Mouse (Mus musculus): Measurements from ENCODE around the gene Macc1. TPM values are rescaled to one million over a fixed set of nuclear protein-coding genes. Genes with fewer than 3 reads are reported as not detected.
"Not testable (repeated sequence)": the region's sequence is repeated elsewhere in the genome, so short reads cannot be mapped to it uniquely, and the experiment has no call there.

Macc1 gene
- polyA plus RNA-seq, 1 experiment = 0.05 TPM

DNA sequence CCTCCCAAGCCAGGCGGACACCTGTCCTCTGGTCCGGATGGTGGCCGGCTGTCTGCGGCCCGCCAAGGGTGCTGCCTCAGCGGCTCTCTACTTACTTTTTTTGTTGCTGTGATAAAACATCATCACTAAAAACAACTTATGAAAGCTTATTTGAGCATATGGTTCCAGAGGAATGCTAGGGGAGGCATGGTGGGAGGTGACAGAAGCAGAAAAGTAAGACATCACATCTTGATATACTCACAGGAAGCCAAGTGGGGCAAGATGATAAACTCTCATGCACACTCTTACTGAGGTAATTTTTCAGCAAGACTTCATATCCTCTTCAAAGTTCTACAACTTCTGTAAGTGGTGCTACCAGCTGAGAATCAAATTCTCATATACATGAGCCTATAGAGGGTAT, 22.5 kb upstream of the Macc1 start:
- Histone ChIP-seq H3K36me3 (ENCODE audit: control insufficient read depth, insufficient read depth, low read length) (no peaks in the 10 kb centered on the region), H3K4me1 (replicated peaks; ENCODE audit: control insufficient read depth, insufficient read depth, low read length) (no peaks in the 10 kb centered on the region), H3K27ac (ENCODE audit: control insufficient read depth, insufficient read depth, low read length) (no peak overlapping the region), H3K4me3 (ENCODE audit: control insufficient read depth, insufficient read depth, low read length) (no peak overlapping the region), H3K27me3 (ENCODE audit: control insufficient read depth, insufficient read depth, low read length) (no peaks in the 10 kb centered on the region)
- no peak for TF ChIP-seq POLR2A (IDR thresholded peaks at IDR 0.05; ENCODE audit: control insufficient read depth, extremely low read depth, insufficient read depth, low read length, poor library complexity)
- DNase-seq = no peak
- WGBS = 96% methylated on average over 6 of the region's 6 CpGs

DNA sequence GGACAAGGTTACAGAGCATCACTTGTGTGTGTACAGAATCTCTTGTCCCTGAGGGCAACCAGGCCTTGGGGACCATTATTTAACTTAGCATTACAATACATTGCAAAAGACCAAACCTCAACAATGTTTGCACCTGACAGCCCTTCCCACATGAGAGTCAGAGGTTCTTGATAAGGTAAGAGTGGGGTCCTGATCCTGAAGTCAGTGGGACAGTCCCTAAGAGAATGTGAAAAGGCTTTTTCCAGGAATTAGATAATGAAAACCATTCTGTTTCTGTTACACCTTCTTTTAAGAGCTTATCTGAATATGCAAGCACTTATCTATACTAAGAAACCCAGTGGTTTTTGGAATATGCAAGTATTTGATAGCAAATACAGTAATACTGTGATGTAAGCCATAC, 10.5 kb upstream of the Macc1 start:
- Histone ChIP-seq H3K36me3 (ENCODE audit: control insufficient read depth, insufficient read depth, low read length) (no peaks in the 10 kb centered on the region), H3K27me3 (ENCODE audit: control insufficient read depth, insufficient read depth, low read length) (no peaks in the 10 kb centered on the region), H3K4me3 (ENCODE audit: control insufficient read depth, insufficient read depth, low read length) (no peak overlapping the region), H3K4me1 (replicated peaks; ENCODE audit: control insufficient read depth, insufficient read depth, low read length) (no peaks in the 10 kb centered on the region), H3K27ac (ENCODE audit: control insufficient read depth, insufficient read depth, low read length) (no peak overlapping the region)
- DNase-seq = no peak
- TF ChIP-seq CTCF (IDR thresholded peaks at IDR 0.05; ENCODE audit: borderline replicate concordance, control insufficient read depth, extremely low read depth, insufficient read depth, low read length, poor library complexity) (no peak), POLR2A (IDR thresholded peaks at IDR 0.05; ENCODE audit: control insufficient read depth, extremely low read depth, insufficient read depth, low read length, poor library complexity) (no peak)

DNA sequence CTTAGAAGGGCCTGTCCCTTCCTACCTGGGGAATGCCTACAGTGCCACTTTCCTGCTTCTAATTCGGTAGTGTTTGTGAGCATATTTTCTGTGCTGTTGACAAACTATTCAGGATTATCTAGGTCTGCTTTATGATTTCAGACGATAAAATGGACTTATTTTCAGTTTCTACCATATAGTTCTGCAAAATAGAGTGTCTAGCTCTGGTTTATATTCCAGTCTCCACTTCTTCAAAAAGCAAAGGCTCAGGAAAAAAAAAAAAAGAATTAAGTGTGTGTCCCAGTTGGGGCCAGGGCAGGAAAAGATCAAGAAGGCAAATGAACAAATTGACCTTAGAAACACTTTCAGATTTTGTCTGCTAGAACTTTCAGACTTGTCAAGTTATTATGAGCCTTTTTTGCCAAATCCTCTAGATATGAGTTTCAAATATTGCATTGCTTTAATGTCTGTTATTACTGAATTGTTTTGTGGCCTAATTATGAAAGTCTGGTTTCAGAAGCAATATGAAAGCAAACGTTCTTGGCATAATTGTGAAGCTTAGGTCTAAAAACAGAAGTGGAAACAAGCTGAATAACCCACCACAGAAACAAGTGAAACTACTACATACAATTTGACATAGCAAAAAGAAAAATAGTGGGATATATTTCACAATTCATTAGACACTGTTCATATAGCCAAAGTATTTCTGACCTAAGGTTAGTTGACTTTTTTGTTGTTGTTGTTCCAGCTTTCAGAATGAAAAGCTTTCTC, 881 bp upstream of the Macc1 start:
- 58% methylated on average over 3 of the region's 3 CpGs for WGBS
- no peak for DNase-seq
- H3K36me3 ChIP-seq (ENCODE audit: control insufficient read depth, insufficient read depth, low read length) = no peaks in the 10 kb centered on the region
- H3K27me3 ChIP-seq (ENCODE audit: control insufficient read depth, insufficient read depth, low read length) = no peaks in the 10 kb centered on the region
- H3K4me3 ChIP-seq (ENCODE audit: control insufficient read depth, insufficient read depth, low read length) = no peak overlapping the region
- no peak for TF ChIP-seq CTCF (IDR thresholded peaks at IDR 0.05; ENCODE audit: borderline replicate concordance, control insufficient read depth, extremely low read depth, insufficient read depth, low read length, poor library complexity)
- H3K4me1 ChIP-seq (replicated peaks; ENCODE audit: control insufficient read depth, insufficient read depth, low read length) = no peaks in the 10 kb centered on the region
- H3K27ac ChIP-seq (ENCODE audit: control insufficient read depth, insufficient read depth, low read length) = no peak overlapping the region

DNA sequence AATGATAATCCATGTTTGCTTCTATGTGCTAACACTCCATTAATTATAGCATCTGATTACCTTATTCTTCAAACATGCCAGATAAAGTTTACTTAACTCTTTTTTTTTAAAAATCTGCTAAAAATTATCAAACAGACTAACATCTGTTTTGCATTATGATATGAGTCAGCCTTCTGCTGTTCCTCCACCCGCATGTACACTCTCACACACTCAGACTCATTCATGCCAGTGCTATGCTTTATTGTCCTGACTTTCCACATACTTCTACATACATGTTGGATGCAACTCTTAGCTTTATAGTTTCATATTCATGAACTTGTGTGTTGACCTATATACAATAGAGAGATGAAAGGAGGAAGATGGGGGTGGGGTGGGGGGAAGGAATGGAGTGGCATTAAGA, 4.7 kb downstream of the Macc1 start:
- TF ChIP-seq CTCF (IDR thresholded peaks at IDR 0.05; ENCODE audit: borderline replicate concordance, control insufficient read depth, extremely low read depth, insufficient read depth, low read length, poor library complexity) (no peak), POLR2A (IDR thresholded peaks at IDR 0.05; ENCODE audit: control insufficient read depth, extremely low read depth, insufficient read depth, low read length, poor library complexity) (no peak)
- no peak for DNase-seq
- Histone ChIP-seq H3K4me1 (replicated peaks; ENCODE audit: control insufficient read depth, insufficient read depth, low read length) (no peaks in the 10 kb centered on the region), H3K27ac (ENCODE audit: control insufficient read depth, insufficient read depth, low read length) (no peak overlapping the region), H3K4me3 (ENCODE audit: control insufficient read depth, insufficient read depth, low read length) (no peak overlapping the region), H3K27me3 (ENCODE audit: control insufficient read depth, insufficient read depth, low read length) (no peaks in the 10 kb centered on the region), H3K36me3 (ENCODE audit: control insufficient read depth, insufficient read depth, low read length) (no peaks in the 10 kb centered on the region)
- WGBS = 95% methylated on average over 1 of the region's 1 CpGs

DNA sequence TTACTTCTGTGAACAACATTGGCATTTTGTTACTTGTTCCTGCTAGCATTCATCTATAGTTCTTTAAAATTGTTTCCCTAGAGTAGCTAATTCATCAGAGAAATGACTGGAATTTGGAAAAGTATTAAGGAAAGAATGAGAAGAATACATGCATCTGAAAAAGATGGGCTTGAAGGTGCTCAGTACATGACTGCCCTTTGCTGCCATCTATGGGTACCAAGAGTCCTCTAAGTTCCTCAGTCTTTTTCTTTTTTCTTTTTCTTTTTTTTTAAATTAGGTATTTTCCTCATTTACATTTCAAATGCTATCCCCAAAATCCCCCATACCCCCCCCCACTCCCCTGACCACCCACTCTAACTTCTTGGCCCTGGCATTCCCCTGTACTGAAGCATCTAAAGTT, 11.3 kb downstream of the Macc1 start:
- no peak for DNase-seq
- TF ChIP-seq POLR2A (IDR thresholded peaks at IDR 0.05; ENCODE audit: control insufficient read depth, extremely low read depth, insufficient read depth, low read length, poor library complexity) (no peak), CTCF (IDR thresholded peaks at IDR 0.05; ENCODE audit: borderline replicate concordance, control insufficient read depth, extremely low read depth, insufficient read depth, low read length, poor library complexity) (no peak)
- no peak overlapping the region for H3K27ac ChIP-seq (ENCODE audit: control insufficient read depth, insufficient read depth, low read length)

DNA sequence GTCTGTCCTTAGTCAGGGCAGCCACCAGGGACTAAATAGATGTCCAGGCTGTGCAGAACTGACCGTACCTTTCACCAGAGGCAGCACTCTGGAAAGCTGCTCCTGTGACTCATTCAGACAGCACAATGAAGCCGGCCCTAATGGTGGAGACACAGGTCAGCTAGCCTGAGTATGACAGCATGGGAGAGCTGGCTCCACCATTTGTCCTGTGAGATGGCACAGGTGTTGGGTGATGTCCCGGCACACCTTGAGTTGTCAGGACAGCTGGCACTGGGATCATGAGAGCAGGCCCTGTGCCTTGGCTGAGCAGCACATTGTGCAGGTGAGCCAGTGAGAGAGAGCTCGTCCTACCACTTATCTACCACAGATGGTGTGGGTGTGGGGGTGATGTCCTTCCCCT, 16.6 kb downstream of the Macc1 start:
- Histone ChIP-seq H3K27ac (ENCODE audit: control insufficient read depth, insufficient read depth, low read length) (no peak overlapping the region), H3K4me1 (replicated peaks; ENCODE audit: control insufficient read depth, insufficient read depth, low read length) (no peaks in the 10 kb centered on the region), H3K36me3 (ENCODE audit: control insufficient read depth, insufficient read depth, low read length) (no peaks in the 10 kb centered on the region), H3K4me3 (ENCODE audit: control insufficient read depth, insufficient read depth, low read length) (no peak overlapping the region), H3K27me3 (ENCODE audit: control insufficient read depth, insufficient read depth, low read length) (no peaks in the 10 kb centered on the region)
- TF ChIP-seq POLR2A (IDR thresholded peaks at IDR 0.05; ENCODE audit: control insufficient read depth, extremely low read depth, insufficient read depth, low read length, poor library complexity) (no peak), CTCF (IDR thresholded peaks at IDR 0.05; ENCODE audit: borderline replicate concordance, control insufficient read depth, extremely low read depth, insufficient read depth, low read length, poor library complexity) (no peak)
- 91% methylated on average over 4 of the region's 4 CpGs for WGBS
- no peak for DNase-seq

More for the DNA sequence above, 11.3 kb downstream of the Macc1 start:
- Histone ChIP-seq H3K4me1 (replicated peaks; ENCODE audit: control insufficient read depth, insufficient read depth, low read length) (no peaks in the 10 kb centered on the region), H3K36me3 (ENCODE audit: control insufficient read depth, insufficient read depth, low read length) (no peaks in the 10 kb centered on the region), H3K4me3 (ENCODE audit: control insufficient read depth, insufficient read depth, low read length) (no peak overlapping the region), H3K27me3 (ENCODE audit: control insufficient read depth, insufficient read depth, low read length) (no peaks in the 10 kb centered on the region)

DNA sequence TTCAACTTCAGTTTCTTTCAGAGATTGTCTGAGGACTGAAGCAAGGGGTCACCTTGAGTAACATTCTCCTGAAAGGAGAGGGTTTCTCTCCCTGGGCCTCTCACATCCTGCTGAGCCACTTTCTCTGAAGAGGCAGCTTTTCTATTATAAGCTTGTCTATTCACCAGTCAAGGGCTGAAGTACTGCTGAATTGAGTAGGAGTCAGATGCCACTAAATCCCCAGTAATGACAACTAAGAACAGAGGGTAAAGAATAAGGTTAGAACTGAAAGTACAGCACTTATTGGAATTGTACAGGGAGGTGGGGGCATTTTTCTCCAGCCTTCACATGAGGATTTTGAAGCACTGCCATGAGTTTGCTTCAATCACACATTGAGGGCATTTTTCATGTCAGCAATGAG, 19.3 kb downstream of the Macc1 start:
- Histone ChIP-seq H3K4me3 (ENCODE audit: control insufficient read depth, insufficient read depth, low read length) (no peak overlapping the region), H3K27me3 (ENCODE audit: control insufficient read depth, insufficient read depth, low read length) (no peaks in the 10 kb centered on the region), H3K27ac (ENCODE audit: control insufficient read depth, insufficient read depth, low read length) (no peak overlapping the region), H3K4me1 (replicated peaks; ENCODE audit: control insufficient read depth, insufficient read depth, low read length) (no peaks in the 10 kb centered on the region), H3K36me3 (ENCODE audit: control insufficient read depth, insufficient read depth, low read length) (no peaks in the 10 kb centered on the region)
- TF ChIP-seq CTCF (IDR thresholded peaks at IDR 0.05; ENCODE audit: borderline replicate concordance, control insufficient read depth, extremely low read depth, insufficient read depth, low read length, poor library complexity) (no peak), POLR2A (IDR thresholded peaks at IDR 0.05; ENCODE audit: control insufficient read depth, extremely low read depth, insufficient read depth, low read length, poor library complexity) (no peak)
- DNase-seq = no peak

DNA sequence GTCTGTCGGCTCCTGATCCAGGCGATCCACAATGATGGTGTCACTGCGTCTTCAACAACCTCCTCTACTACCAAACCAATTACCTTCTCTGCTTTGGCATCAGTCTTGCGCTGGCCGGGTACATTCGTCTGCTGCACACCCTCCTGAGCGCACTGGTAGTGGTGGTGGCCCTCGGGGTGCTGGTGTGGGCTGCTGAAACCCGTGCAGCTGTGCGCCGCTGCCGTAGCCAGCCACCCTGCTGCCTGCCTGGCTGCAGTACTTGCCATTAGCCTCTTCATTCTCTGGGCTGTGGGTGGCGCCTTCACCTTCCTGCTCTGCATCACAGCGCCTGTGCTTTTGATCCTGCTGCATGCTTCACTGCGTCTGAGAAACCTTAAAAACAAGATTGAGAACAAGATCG, 38.5 kb downstream of the Macc1 start:
- not testable (repeated sequence) for H3K36me3 ChIP-seq (ENCODE audit: control insufficient read depth, insufficient read depth, low read length); H3K27me3 ChIP-seq (ENCODE audit: control insufficient read depth, insufficient read depth, low read length); H3K27ac ChIP-seq (ENCODE audit: control insufficient read depth, insufficient read depth, low read length); H3K4me3 ChIP-seq (ENCODE audit: control insufficient read depth, insufficient read depth, low read length); DNase-seq; H3K4me1 ChIP-seq (replicated peaks; ENCODE audit: control insufficient read depth, insufficient read depth, low read length)
- 69% methylated on average over 16 of the region's 16 CpGs for WGBS
